Mouse (Mus musculus): ENCODE data around the gene Asphd2. TPM values are rescaled to one million over a fixed set of nuclear protein-coding genes. Genes with fewer than 3 reads are reported as not detected.

Gene Asphd2
- total and polyA plus RNA-seq, 3 experiments: 0.16 TPM; not detected in 2

GRCm38 (mm10) chr5:112376111-112376510 is 18.6 kb downstream of the Asphd2 start:
- TF ChIP-seq CTCF (IDR thresholded peaks at IDR 0.05; ENCODE audit: low read depth, low read length): no peak
- Histone ChIP-seq H3K9me3 (replicated peaks) (no peaks in the 10 kb centered on the region), H3K27me3 (ENCODE audit: insufficient read depth, low read length) (no peaks in the 10 kb centered on the region), H3K4me3 (ENCODE audit: low read depth, low read length) (no peak overlapping the region), H3K4me1 (ENCODE audit: insufficient read depth, low read depth, low read length) (peaks cover 10% of the 10 kb centered on the region), H3K36me3 (replicated peaks) (peaks cover 99% of the 10 kb centered on the region)
- ATAC-seq (ENCODE audit: extremely low read depth, insufficient number of reproducible peaks, low FRiP score, poor library complexity, severe bottlenecking) (no peak), DNase-seq (ENCODE audit: low spot score) (no peak)

- Histone ChIP-seq H3K36me3 (replicated peaks) (peaks cover 99% of the 10 kb centered on the region), H3K27me3 (ENCODE audit: insufficient read depth, low read length) (no peaks in the 10 kb centered on the region)
- no peak for ATAC-seq (ENCODE audit: extremely low read depth, insufficient number of reproducible peaks, low FRiP score, poor library complexity, severe bottlenecking)
These were observed 22.7 kb downstream of the Asphd2 start for GRCm38 (mm10) chr5:112371933-112372332.

GRCm38 (mm10) chr5:112370236-112370813 is 24.3 kb downstream of the Asphd2 start:
- H3K27me3 ChIP-seq (ENCODE audit: insufficient read depth, low read length): no peaks in the 10 kb centered on the region
- ATAC-seq (ENCODE audit: extremely low read depth, insufficient number of reproducible peaks, low FRiP score, poor library complexity, severe bottlenecking) (no peak), DNase-seq (ENCODE audit: low spot score) (no peak)
- no peak for TF ChIP-seq POLR2AphosphoS5 (IDR thresholded peaks at IDR 0.05; ENCODE audit: insufficient replicate concordance, low read depth, low read length)
- H3K4me1 ChIP-seq (ENCODE audit: insufficient read depth, low read depth, low read length): peaks cover 8% of the 10 kb centered on the region; the same call in 1 of the 2 replicates
- H3K9me3 ChIP-seq (replicated peaks): no peaks in the 10 kb centered on the region
- H3K36me3 ChIP-seq (replicated peaks): peaks cover 95% of the 10 kb centered on the region
- H3K4me3 ChIP-seq (ENCODE audit: low read depth, low read length): no peak overlapping the region

More at GRCm38 (mm10) chr5:112371933-112372332, 22.7 kb downstream of the Asphd2 start:
- DNase-seq (ENCODE audit: low spot score): no peak
- Histone ChIP-seq H3K4me1 (ENCODE audit: insufficient read depth, low read depth, low read length) (peaks cover 13% of the 10 kb centered on the region), H3K4me3 (ENCODE audit: low read depth, low read length) (no peak overlapping the region), H3K9me3 (replicated peaks) (no peaks in the 10 kb centered on the region)
- TF ChIP-seq POLR2AphosphoS5 (IDR thresholded peaks at IDR 0.05; ENCODE audit: insufficient replicate concordance, low read depth, low read length) (no peak), GATA1 (IDR thresholded peaks at IDR 0.05; ENCODE audit: borderline replicate concordance, low read length) (no peak), GATA2 (IDR thresholded peaks at IDR 0.05; ENCODE audit: borderline replicate concordance, low read depth, low read length) (no peak), CTCF (IDR thresholded peaks at IDR 0.05; ENCODE audit: low read depth, low read length) (no peak), TAL1 (conservative IDR thresholded peaks at IDR 0.05; ENCODE audit: low read depth, low read length) (no peak)

DNA sequence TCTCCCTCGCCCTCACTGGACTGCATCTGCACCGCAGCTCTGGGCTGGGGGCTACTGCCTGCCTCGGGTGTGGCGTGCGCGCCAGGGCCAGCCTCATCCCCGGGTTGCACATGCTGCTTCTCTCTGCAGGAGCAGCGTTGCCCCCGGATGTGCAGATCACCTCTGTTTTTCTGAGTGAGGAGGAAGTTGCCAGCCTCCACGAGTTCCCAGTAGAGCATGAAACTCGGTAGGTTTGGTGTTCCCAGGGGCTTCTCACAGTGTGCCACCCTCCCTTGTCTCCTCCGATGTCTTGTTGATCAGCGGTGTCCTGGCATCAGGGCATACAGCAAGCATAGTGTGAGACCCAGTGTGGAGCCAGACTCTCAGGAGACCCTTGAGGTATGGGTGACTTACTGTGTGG is 25.3 kb downstream of the Asphd2 start:
- no peak for TF ChIP-seq GATA2 (IDR thresholded peaks at IDR 0.05; ENCODE audit: borderline replicate concordance, low read depth, low read length)
- no peak for TF ChIP-seq CTCF (IDR thresholded peaks at IDR 0.05; ENCODE audit: low read depth, low read length)
- no peak for TF ChIP-seq GATA1 (IDR thresholded peaks at IDR 0.05; ENCODE audit: borderline replicate concordance, low read length)
- TF ChIP-seq POLR2AphosphoS5 (IDR thresholded peaks at IDR 0.05; ENCODE audit: insufficient replicate concordance, low read depth, low read length): no peak
- no peak for TF ChIP-seq TAL1 (conservative IDR thresholded peaks at IDR 0.05; ENCODE audit: low read depth, low read length)
- Histone ChIP-seq H3K36me3 (replicated peaks) (peaks cover 95% of the 10 kb centered on the region), H3K4me3 (ENCODE audit: low read depth, low read length) (no peak overlapping the region), H3K4me1 (ENCODE audit: insufficient read depth, low read depth, low read length) (0 out of 2 replicates have a peak, but pooled peaks cover 8% of the 10 kb centered on the region), H3K9me3 (replicated peaks) (no peaks in the 10 kb centered on the region), H3K27me3 (ENCODE audit: insufficient read depth, low read length) (no peaks in the 10 kb centered on the region)
- ATAC-seq (ENCODE audit: extremely low read depth, insufficient number of reproducible peaks, low FRiP score, poor library complexity, severe bottlenecking): no peak
- DNase-seq (ENCODE audit: low spot score): no peak

- ATAC-seq (ENCODE audit: extremely low read depth, insufficient number of reproducible peaks, low FRiP score, poor library complexity, severe bottlenecking): no peak
- Histone ChIP-seq H3K9me3 (replicated peaks) (no peaks in the 10 kb centered on the region), H3K36me3 (replicated peaks) (peaks cover 95% of the 10 kb centered on the region), H3K4me1 (ENCODE audit: insufficient read depth, low read depth, low read length) (peaks cover 8% of the 10 kb centered on the region; the same call in 1 of the 2 replicates), H3K4me3 (ENCODE audit: low read depth, low read length) (no peak overlapping the region), H3K27me3 (ENCODE audit: insufficient read depth, low read length) (no peaks in the 10 kb centered on the region)
- DNase-seq (ENCODE audit: low spot score): no peak
- TF ChIP-seq GATA1 (IDR thresholded peaks at IDR 0.05; ENCODE audit: borderline replicate concordance, low read length): no peak
- no peak for TF ChIP-seq GATA2 (IDR thresholded peaks at IDR 0.05; ENCODE audit: borderline replicate concordance, low read depth, low read length)
These were observed 26.0 kb downstream of the Asphd2 start for GRCm38 (mm10) chr5:112368666-112369065.

DNA sequence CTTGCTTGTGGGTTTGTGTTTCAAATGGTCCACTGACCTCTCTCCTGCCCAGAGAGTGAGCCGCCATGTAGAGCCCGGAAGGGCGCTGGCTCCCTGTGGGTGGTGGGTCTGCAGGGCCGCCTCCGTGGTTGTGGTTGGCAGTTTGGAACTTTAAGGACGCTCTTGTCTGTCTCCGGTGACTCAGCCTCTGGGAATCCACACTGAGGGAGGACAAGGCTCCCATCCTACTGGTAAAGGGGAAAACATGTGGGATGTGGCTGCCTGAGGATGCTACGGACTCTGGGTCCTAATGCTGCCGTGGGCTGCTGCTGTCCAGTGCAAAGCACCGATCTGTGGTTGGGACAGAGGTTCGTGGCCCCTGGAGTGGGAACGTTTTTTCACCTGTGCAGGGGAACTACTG is 26.7 kb downstream of the Asphd2 start:
- TF ChIP-seq POLR2AphosphoS5 (IDR thresholded peaks at IDR 0.05; ENCODE audit: insufficient replicate concordance, low read depth, low read length) (no peak), GATA1 (IDR thresholded peaks at IDR 0.05; ENCODE audit: borderline replicate concordance, low read length) (no peak), TAL1 (conservative IDR thresholded peaks at IDR 0.05; ENCODE audit: low read depth, low read length) (no peak), GATA2 (IDR thresholded peaks at IDR 0.05; ENCODE audit: borderline replicate concordance, low read depth, low read length) (no peak)

GRCm38 (mm10) chr5:112367338-112367737 is 27.3 kb downstream of the Asphd2 start:
- TF ChIP-seq GATA1 (IDR thresholded peaks at IDR 0.05; ENCODE audit: borderline replicate concordance, low read length) (no peak), TAL1 (conservative IDR thresholded peaks at IDR 0.05; ENCODE audit: low read depth, low read length) (no peak), CTCF (IDR thresholded peaks at IDR 0.05; ENCODE audit: low read depth, low read length) (no peak), GATA2 (IDR thresholded peaks at IDR 0.05; ENCODE audit: borderline replicate concordance, low read depth, low read length) (no peak), POLR2AphosphoS5 (IDR thresholded peaks at IDR 0.05; ENCODE audit: insufficient replicate concordance, low read depth, low read length) (no peak)
- ATAC-seq (ENCODE audit: extremely low read depth, insufficient number of reproducible peaks, low FRiP score, poor library complexity, severe bottlenecking) (no peak), DNase-seq (ENCODE audit: low spot score) (no peak)
- Histone ChIP-seq H3K4me1 (ENCODE audit: insufficient read depth, low read depth, low read length) (peaks cover 15% of the 10 kb centered on the region; the same call in 1 of the 2 replicates), H3K9me3 (replicated peaks) (peaks cover 2% of the 10 kb centered on the region), H3K36me3 (replicated peaks) (peaks cover 95% of the 10 kb centered on the region), H3K4me3 (ENCODE audit: low read depth, low read length) (no peak overlapping the region), H3K27me3 (ENCODE audit: insufficient read depth, low read length) (no peaks in the 10 kb centered on the region)

More for the DNA sequence above, 26.7 kb downstream of the Asphd2 start:
- no peak for ATAC-seq (ENCODE audit: extremely low read depth, insufficient number of reproducible peaks, low FRiP score, poor library complexity, severe bottlenecking)
- no peak for DNase-seq (ENCODE audit: low spot score)
- no peak overlapping the region for H3K4me3 ChIP-seq (ENCODE audit: low read depth, low read length)
- peaks cover 15% of the 10 kb centered on the region; the same call in 1 of the 2 replicates for H3K4me1 ChIP-seq (ENCODE audit: insufficient read depth, low read depth, low read length)
- H3K27me3 ChIP-seq (ENCODE audit: insufficient read depth, low read length): no peaks in the 10 kb centered on the region
- H3K36me3 ChIP-seq (replicated peaks): peaks cover 95% of the 10 kb centered on the region
- H3K9me3 ChIP-seq (replicated peaks): no peaks in the 10 kb centered on the region

Data from G1E (cell line).